Mouse (Mus musculus): Measurements from ENCODE around the gene Scimp. TPM values are rescaled to one million over a fixed set of nuclear protein-coding genes. Genes with fewer than 3 reads are reported as not detected.

Gene Scimp
- total and polyA plus RNA-seq, 3 experiments, result 0.21 to 0.79 (median 0.30) TPM

DNA sequence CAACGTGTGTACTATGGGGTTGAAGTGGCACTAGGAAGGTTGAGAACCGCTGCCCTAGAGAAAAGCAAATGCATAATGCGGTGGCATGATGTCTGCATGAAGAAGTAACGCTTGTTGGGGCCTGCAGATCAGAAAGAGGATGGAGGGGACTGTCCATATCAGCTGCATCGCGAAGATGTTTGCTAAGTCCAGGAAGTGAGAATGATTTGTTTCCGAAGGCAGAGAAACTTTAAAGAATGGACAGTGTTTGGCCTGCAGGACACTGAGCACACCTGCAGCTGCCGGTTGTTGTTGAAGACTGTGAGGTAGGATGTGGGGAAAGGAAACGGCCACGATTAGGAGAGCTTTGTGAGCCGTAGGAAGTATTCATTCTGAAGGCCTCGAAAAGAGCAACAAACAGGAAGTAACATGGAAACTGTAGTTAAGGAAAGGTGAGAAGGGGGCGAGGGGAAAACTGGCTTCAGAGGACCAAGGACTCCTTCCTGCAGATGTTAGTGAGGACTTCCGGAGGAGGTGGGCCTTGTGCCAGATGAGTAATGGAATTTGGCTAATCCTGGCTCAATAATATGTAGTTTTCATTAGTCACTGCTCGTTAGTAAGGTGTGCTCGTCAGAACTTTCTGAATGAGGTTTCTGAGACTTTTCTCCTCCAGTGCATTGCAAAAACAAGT is 46.5 kb downstream of the Scimp start (continued):
- no peak for TF ChIP-seq UBTF (IDR thresholded peaks at IDR 0.05; ENCODE audit: low read depth, low read length)
- TF ChIP-seq USF2 (conservative IDR thresholded peaks at IDR 0.05; ENCODE audit: low read depth, low read length), result no peak
- no peak for TF ChIP-seq NELFE (IDR thresholded peaks at IDR 0.05; ENCODE audit: low read depth, low read length)
- peak; percentile 56 for TF ChIP-seq MAX (IDR thresholded peaks at IDR 0.05; ENCODE audit: low read length)
- TF ChIP-seq ZKSCAN1 (IDR thresholded peaks at IDR 0.05; ENCODE audit: borderline replicate concordance, low read depth, low read length), result no peak
- no peak for TF ChIP-seq GABPA (IDR thresholded peaks at IDR 0.05; ENCODE audit: insufficient replicate concordance, low read depth, low read length)
- TF ChIP-seq MYC (IDR thresholded peaks at IDR 0.05; ENCODE audit: low read depth, low read length), result no peak; the same call in 1 of the 2 replicates
- no peak for TF ChIP-seq KAT2A (IDR thresholded peaks at IDR 0.05; ENCODE audit: insufficient replicate concordance, low read length)
- peak; percentile 63; the same call in 1 of the 2 replicates for TF ChIP-seq TBP (conservative IDR thresholded peaks at IDR 0.05; ENCODE audit: low read depth, low read length)
- TF ChIP-seq PAX5 (IDR thresholded peaks at IDR 0.05; ENCODE audit: low read length), result no peak
- TF ChIP-seq E2F4 (IDR thresholded peaks at IDR 0.05; ENCODE audit: insufficient replicate concordance, low read depth, low read length), result no peak
- no peak for TF ChIP-seq MAZ (IDR thresholded peaks at IDR 0.05; ENCODE audit: low read depth, low read length)
- TF ChIP-seq POLR2A (IDR thresholded peaks at IDR 0.05; ENCODE audit: low read depth, low read length), result peak; percentile 59
- TF ChIP-seq JUND (conservative IDR thresholded peaks at IDR 0.05; ENCODE audit: low read depth, low read length), result no peak; the same call in 1 of the 2 replicates
- peak; percentile 88; the same call in 1 of the 2 replicates for TF ChIP-seq CHD1 (IDR thresholded peaks at IDR 0.05; ENCODE audit: low read depth, low read length)
- TF ChIP-seq MEF2A (IDR thresholded peaks at IDR 0.05; ENCODE audit: borderline replicate concordance, low read depth, low read length), result peak; percentile 54; the same call in 1 of the 2 replicates

DNA sequence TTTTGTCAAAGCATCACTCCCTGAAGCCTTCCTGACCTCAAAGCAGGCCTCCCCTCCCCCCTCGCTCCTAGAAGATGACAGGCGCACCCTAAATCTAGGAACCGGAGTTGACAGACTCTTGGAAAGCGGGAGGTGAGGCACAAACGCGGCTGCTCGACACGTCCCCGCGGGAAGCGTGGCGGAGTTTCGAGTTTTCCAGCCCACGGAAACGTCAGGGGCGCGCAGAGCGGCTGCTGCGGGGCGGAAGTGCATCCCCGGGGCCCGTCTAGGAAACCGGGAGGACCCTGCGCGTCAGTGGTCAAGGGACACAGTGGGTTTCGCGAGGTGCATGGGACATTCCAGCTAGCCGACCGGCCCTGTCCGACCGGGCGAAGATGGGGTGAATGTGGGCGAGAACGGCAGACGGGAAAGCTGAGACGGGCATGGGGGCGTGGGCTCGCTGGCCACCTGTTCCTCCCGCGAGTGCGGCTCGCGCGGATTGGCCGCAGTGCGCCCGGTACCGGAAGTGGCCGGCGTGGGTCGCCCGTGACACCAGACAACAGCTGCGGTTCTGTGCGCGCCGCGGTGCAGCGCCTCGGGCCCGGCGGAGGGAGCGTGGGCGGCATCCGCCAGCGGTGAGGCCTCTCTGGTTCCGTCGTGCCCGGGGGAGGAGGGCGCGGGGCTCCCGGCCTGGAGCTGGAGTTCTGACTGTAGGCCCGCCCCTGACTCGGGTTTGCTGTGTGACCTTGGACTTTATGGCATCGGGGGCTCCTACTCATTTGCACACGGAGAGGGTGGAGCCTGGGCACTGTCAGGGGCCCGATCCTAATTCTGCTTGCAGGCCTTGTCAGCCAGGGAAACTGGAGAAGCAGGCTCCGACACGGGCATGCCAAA is 48.2 kb downstream of the Scimp start, which contains the start of gene Zfp3:
Zfp3 (plus strand) TSS at position 274 of the 873 bp plus-strand sequence.
- dilution Hi-C loops (cut with MboI; ENCODE audit: extremely low pct_ligation_motif_present, extremely low pct_unique_long_range_greater_than_20kb, low sequenced_read_pairs) (no loop called here), in situ Hi-C loops (cut with MboI; ENCODE audit: low pct_ligation_motif_present, low pct_unique_long_range_greater_than_20kb, low sequenced_read_pairs) (loop anchor here (5.0 to 25.0 kb wide), 2 partner anchors 247 to 527 kb away; partner anchors contain the start of genes 0610010K14Rik, Bcl6b, Gltpd2 and Gm21988)
- H3K27ac ChIP-seq (ENCODE audit: insufficient read depth, low read depth), result peak within 1 kb of the TSS; percentile 49
- H3K36me3 ChIP-seq (replicated peaks in 1 of 2; ENCODE audit: control insufficient read depth in 1 of 2, insufficient read depth in 1 of 2, low read length in 1 of 2), result peaks cover 2 to 11% of the 10 kb centered on the region in 2 experiments
- peaks cover 9% of the 10 kb centered on the region for H3K79me2 ChIP-seq (replicated peaks; ENCODE audit: control insufficient read depth, extremely low read depth, insufficient read depth, poor library complexity, severe bottlenecking)
- H3K4me3 ChIP-seq (replicated peaks in 1 of 3; ENCODE audit: low read depth in 2 of 3, low read length in 2 of 3, poor library complexity in 1 of 3), result peak within 1 kb of the TSS; percentile 50 to 72 (median 68)
- peak within 1 kb of the TSS; percentile 85 for H3K9ac ChIP-seq (ENCODE audit: insufficient read depth, low read depth)
- H3K27me3 ChIP-seq (replicated peaks), result no peaks in the 10 kb centered on the region
- H3K4me2 ChIP-seq (ENCODE audit: insufficient read depth, low read depth, poor library complexity, severe bottlenecking), result peak within 1 kb of the TSS; percentile 82
- peak; percentile 80 for DNase-seq (ENCODE audit: extremely low read depth)
- H3K9me3 ChIP-seq (replicated peaks; ENCODE audit: low read length), result no peaks in the 10 kb centered on the region
- H3K4me1 ChIP-seq (ENCODE audit: control insufficient read depth in 1 of 2, insufficient read depth in 2 of 2), result peaks cover 8 to 50% of the 10 kb centered on the region in 2 experiments
- TF ChIP-seq CTCF (conservative IDR thresholded peaks at IDR 0.05 in 1 of 2, IDR thresholded peaks at IDR 0.05 in 1 of 2; ENCODE audit: low read depth in 2 of 2, low read length in 2 of 2), result no peak
- TF ChIP-seq TCF12 (IDR thresholded peaks at IDR 0.05; ENCODE audit: low read depth, low read length), result peak; percentile 83
- peak; percentile 43 for TF ChIP-seq IRF4 (IDR thresholded peaks at IDR 0.05; ENCODE audit: low read depth, low read length)
- 0 out of 2 replicates have a peak, but pooled peaks have one; percentile 61 for TF ChIP-seq CHD2 (IDR thresholded peaks at IDR 0.05; ENCODE audit: low read length)
- no peak for TF ChIP-seq SMC3 (IDR thresholded peaks at IDR 0.05; ENCODE audit: low read depth, low read length)
- TF ChIP-seq CHD1 (IDR thresholded peaks at IDR 0.05; ENCODE audit: low read depth, low read length), result 0 out of 2 replicates have a peak, but pooled peaks have one; percentile 9
- no peak for TF ChIP-seq ZC3H11A (IDR thresholded peaks at IDR 0.05; ENCODE audit: low read depth, low read length)
- peak; percentile 88 for TF ChIP-seq MXI1 (IDR thresholded peaks at IDR 0.05; ENCODE audit: low read depth, low read length)
- peak; percentile 82; the same call in 1 of the 2 replicates for TF ChIP-seq ZMIZ1 (IDR thresholded peaks at IDR 0.05; ENCODE audit: low read depth, low read length)
- no peak for TF ChIP-seq USF1 (IDR thresholded peaks at IDR 0.05; ENCODE audit: low read depth, low read length)
- peak; percentile 70; the same call in 1 of the 2 replicates for TF ChIP-seq SIN3A (IDR thresholded peaks at IDR 0.05; ENCODE audit: low read length)
- TF ChIP-seq NELFE (IDR thresholded peaks at IDR 0.05; ENCODE audit: low read depth, low read length), result peak; percentile 93
- no peak for TF ChIP-seq TBP (conservative IDR thresholded peaks at IDR 0.05; ENCODE audit: low read depth, low read length)
- TF ChIP-seq E2F4 (IDR thresholded peaks at IDR 0.05; ENCODE audit: insufficient replicate concordance, low read depth, low read length), result no peak
- TF ChIP-seq RCOR1 (conservative IDR thresholded peaks at IDR 0.05; ENCODE audit: low read depth, low read length), result 0 out of 2 replicates have a peak, but pooled peaks have one; percentile 31
- no peak; the same call in 1 of the 2 replicates for TF ChIP-seq RAD21 (IDR thresholded peaks at IDR 0.05; ENCODE audit: low read depth, low read length)
- 0 out of 2 replicates have a peak, but pooled peaks have one; percentile 5 for TF ChIP-seq MAFK (IDR thresholded peaks at IDR 0.05; ENCODE audit: insufficient replicate concordance, low read length)
- peak; percentile 89 for TF ChIP-seq ELF1 (IDR thresholded peaks at IDR 0.05; ENCODE audit: low read depth, low read length)
- peak; percentile 16; the same call in 1 of the 2 replicates for TF ChIP-seq MEF2A (IDR thresholded peaks at IDR 0.05; ENCODE audit: borderline replicate concordance, low read depth, low read length)
- TF ChIP-seq MAX (IDR thresholded peaks at IDR 0.05; ENCODE audit: low read length), result peak; percentile 68
- TF ChIP-seq MYC (IDR thresholded peaks at IDR 0.05; ENCODE audit: low read depth, low read length), result peak; percentile 53
- TF ChIP-seq JUN (IDR thresholded peaks at IDR 0.05; ENCODE audit: insufficient read depth, low read depth, low read length), result no peak
- peak; percentile 91 for TF ChIP-seq BHLHE40 (IDR thresholded peaks at IDR 0.05; ENCODE audit: low read depth, low read length)
